Mouse (Mus musculus): ENCODE measurements at regions not wholly inside any gene's neighbourhood (a gene's known extent, or its start where the extent isn't known, plus 50 kb on each side); places are given as distances from the start of the nearest gene placed in this dataset.

DNA sequence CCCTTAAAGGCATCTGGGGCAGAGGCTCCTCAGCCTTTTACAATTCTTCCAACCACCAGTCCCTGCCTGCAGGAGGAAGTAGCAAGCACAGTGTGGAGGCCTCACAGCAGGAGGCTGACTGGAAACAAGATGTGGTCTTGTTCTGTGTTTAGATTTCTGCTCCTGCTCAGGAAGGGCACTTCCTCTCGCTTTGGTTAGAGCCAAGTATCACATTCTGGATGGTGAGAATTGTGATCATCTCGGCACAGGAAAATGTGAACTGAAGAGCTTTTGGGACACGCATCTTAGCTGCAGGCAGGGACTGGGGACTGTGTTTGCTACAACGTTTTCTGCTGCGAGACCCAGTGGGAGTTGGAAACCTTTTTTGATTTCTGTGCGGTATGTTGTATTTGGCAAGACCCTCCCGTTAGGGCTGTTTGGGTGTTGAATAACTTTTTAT lies 103.2 kb downstream of the Snx18 start:
- Histone ChIP-seq H3K27ac (ENCODE audit: insufficient read depth, low read length) (no peak overlapping the region), H3K4me3 (ENCODE audit: extremely low read depth, insufficient read depth, insufficient read length) (no peak overlapping the region)
- WGBS = 17% methylated on average over 7 of the region's 7 CpGs

GRCm38 (mm10) chr13:113509403-113510185 lies 108.8 kb downstream of the Snx18 start:
- no peak overlapping the region for H3K27ac ChIP-seq (ENCODE audit: insufficient read depth, low read length)
- H3K4me3 ChIP-seq (ENCODE audit: extremely low read depth, insufficient read depth, insufficient read length) = no peak overlapping the region
- no peak for DNase-seq (ENCODE audit: low read depth in 1 of 2, low spot score in 2 of 2)
- H3K36me3 ChIP-seq (ENCODE audit: control insufficient read depth, insufficient read depth, low read length) = no peaks in the 10 kb centered on the region
- WGBS = 87% methylated on average over 10 of the region's 10 CpGs
- no peaks in the 10 kb centered on the region; the same call in 1 of the 2 replicates for H3K4me1 ChIP-seq (ENCODE audit: control insufficient read depth, insufficient read depth, insufficient read length)
- TF ChIP-seq POLR2A (IDR thresholded peaks at IDR 0.05; ENCODE audit: low read depth, low read length) (no peak), CTCF (IDR thresholded peaks at IDR 0.05; ENCODE audit: extremely low read depth, insufficient read depth, insufficient read length, insufficient replicate concordance) (no peak)
- H3K27me3 ChIP-seq (ENCODE audit: control insufficient read depth, insufficient read depth, low read length) = no peaks in the 10 kb centered on the region

More for the DNA sequence above, 103.2 kb downstream of the Snx18 start:
- DNase-seq (ENCODE audit: low read depth in 1 of 2, low spot score in 2 of 2) = no peak
- H3K4me1 ChIP-seq (ENCODE audit: control insufficient read depth, insufficient read depth, insufficient read length) = no peaks in the 10 kb centered on the region
- TF ChIP-seq POLR2A (IDR thresholded peaks at IDR 0.05; ENCODE audit: low read depth, low read length) = no peak
- no peak for TF ChIP-seq CTCF (IDR thresholded peaks at IDR 0.05; ENCODE audit: extremely low read depth, insufficient read depth, insufficient read length, insufficient replicate concordance)
- no peaks in the 10 kb centered on the region for H3K27me3 ChIP-seq (ENCODE audit: control insufficient read depth, insufficient read depth, low read length)
- no peaks in the 10 kb centered on the region for H3K36me3 ChIP-seq (ENCODE audit: control insufficient read depth, insufficient read depth, low read length)

DNA sequence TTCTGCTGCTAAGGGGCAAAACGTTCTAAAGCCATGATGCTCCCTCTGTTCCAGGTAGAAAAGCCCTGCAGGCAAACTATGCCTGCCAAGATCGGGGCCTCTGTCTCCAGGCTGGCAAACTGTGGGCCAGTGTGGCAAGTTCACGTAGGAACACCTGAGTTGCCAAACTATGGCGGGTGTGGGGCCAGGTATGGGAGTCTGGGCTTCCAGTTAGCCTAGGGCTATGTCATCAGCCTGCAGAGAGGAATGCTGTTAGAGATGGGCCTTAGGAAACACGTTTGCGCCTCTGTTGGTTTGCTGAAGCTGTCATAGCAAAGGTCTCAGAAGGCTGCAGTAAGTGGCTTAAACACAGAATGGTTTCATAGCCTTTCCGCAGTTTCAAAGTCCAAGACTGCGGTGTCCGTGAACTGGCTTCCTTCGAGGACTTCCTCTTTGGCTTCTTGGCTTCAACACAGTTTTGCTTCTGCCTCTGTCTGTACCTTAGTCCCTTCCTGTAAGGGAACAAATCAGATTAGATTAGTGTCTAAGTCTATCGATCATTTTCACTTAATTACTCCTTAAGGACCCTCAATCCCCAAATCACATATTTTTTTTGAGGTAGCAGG lies 110.1 kb downstream of the Snx18 start:
- WGBS = 38% methylated on average over 11 of the region's 11 CpGs
- DNase-seq (ENCODE audit: low read depth in 1 of 2, low spot score in 2 of 2) = no peak
- Histone ChIP-seq H3K4me1 (ENCODE audit: control insufficient read depth, insufficient read depth, insufficient read length) (no peaks in the 10 kb centered on the region; the same call in 1 of the 2 replicates), H3K27me3 (ENCODE audit: control insufficient read depth, insufficient read depth, low read length) (no peaks in the 10 kb centered on the region), H3K36me3 (ENCODE audit: control insufficient read depth, insufficient read depth, low read length) (no peaks in the 10 kb centered on the region), H3K4me3 (ENCODE audit: extremely low read depth, insufficient read depth, insufficient read length) (no peak overlapping the region), H3K27ac (ENCODE audit: insufficient read depth, low read length) (no peak overlapping the region)
- no peak for TF ChIP-seq CTCF (IDR thresholded peaks at IDR 0.05; ENCODE audit: extremely low read depth, insufficient read depth, insufficient read length, insufficient replicate concordance)
- TF ChIP-seq POLR2A (IDR thresholded peaks at IDR 0.05; ENCODE audit: low read depth, low read length) = no peak

DNA sequence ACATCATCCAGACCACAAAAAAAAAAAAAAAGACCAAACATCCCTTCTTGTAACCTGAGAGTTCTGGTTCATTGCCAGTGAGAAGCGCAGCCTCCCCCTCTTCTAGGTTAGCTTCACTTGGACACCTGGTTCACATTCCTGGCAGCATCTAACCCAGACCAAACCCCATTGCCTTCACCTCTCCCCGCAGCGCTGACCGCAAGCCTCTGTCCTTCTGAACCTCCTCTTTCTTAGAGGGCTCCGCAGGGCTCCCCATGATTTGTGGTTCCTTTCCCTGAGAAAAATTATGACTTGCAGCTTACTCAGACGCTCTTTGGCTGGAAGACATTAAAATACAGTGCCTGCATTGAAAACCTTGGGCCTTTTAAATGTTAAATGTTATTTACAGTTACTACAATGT lies 115.8 kb downstream of the Snx18 start:
- no peak for TF ChIP-seq CTCF (IDR thresholded peaks at IDR 0.05; ENCODE audit: extremely low read depth, insufficient read depth, insufficient read length, insufficient replicate concordance)
- TF ChIP-seq POLR2A (IDR thresholded peaks at IDR 0.05; ENCODE audit: low read depth, low read length) = no peak
- Histone ChIP-seq H3K27me3 (ENCODE audit: control insufficient read depth, insufficient read depth, low read length) (no peaks in the 10 kb centered on the region), H3K36me3 (ENCODE audit: control insufficient read depth, insufficient read depth, low read length) (no peaks in the 10 kb centered on the region), H3K4me1 (ENCODE audit: control insufficient read depth, insufficient read depth, insufficient read length) (no peaks in the 10 kb centered on the region), H3K27ac (ENCODE audit: insufficient read depth, low read length) (no peak overlapping the region), H3K4me3 (ENCODE audit: extremely low read depth, insufficient read depth, insufficient read length) (no peak overlapping the region)
- DNase-seq (ENCODE audit: low read depth in 1 of 2, low spot score in 2 of 2) = no peak
- WGBS = 92% methylated on average over 6 of the region's 6 CpGs

DNA sequence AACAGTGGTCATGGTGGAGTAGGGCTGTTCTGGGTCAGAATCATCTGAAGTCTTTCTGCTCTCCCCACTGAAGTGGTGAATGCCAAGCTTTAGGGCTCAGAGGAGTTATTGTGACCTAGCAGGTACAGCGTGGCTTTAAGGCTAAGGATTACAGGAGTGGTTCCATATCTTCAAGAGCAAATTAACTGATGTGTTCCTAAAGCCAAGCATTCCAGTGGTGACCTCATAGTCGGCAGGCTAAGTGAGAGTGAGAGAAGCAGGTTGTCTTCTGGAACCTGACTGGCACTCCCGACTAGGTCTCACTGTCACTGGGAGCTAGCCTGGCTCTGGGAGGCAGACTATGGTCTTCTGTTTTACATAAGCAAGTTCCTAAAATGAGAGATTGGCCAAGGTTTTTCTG lies 116.3 kb downstream of the Snx18 start:
- Histone ChIP-seq H3K27ac (ENCODE audit: insufficient read depth, low read length) (no peak overlapping the region), H3K4me1 (ENCODE audit: control insufficient read depth, insufficient read depth, insufficient read length) (no peaks in the 10 kb centered on the region), H3K27me3 (ENCODE audit: control insufficient read depth, insufficient read depth, low read length) (no peaks in the 10 kb centered on the region), H3K36me3 (ENCODE audit: control insufficient read depth, insufficient read depth, low read length) (no peaks in the 10 kb centered on the region), H3K4me3 (ENCODE audit: extremely low read depth, insufficient read depth, insufficient read length) (no peak overlapping the region)
- TF ChIP-seq POLR2A (IDR thresholded peaks at IDR 0.05; ENCODE audit: low read depth, low read length) = no peak
- no peak for TF ChIP-seq CTCF (IDR thresholded peaks at IDR 0.05; ENCODE audit: extremely low read depth, insufficient read depth, insufficient read length, insufficient replicate concordance)
- WGBS = 79% methylated on average over 3 of the region's 3 CpGs
- DNase-seq (ENCODE audit: low read depth in 1 of 2, low spot score in 2 of 2) = no peak

DNA sequence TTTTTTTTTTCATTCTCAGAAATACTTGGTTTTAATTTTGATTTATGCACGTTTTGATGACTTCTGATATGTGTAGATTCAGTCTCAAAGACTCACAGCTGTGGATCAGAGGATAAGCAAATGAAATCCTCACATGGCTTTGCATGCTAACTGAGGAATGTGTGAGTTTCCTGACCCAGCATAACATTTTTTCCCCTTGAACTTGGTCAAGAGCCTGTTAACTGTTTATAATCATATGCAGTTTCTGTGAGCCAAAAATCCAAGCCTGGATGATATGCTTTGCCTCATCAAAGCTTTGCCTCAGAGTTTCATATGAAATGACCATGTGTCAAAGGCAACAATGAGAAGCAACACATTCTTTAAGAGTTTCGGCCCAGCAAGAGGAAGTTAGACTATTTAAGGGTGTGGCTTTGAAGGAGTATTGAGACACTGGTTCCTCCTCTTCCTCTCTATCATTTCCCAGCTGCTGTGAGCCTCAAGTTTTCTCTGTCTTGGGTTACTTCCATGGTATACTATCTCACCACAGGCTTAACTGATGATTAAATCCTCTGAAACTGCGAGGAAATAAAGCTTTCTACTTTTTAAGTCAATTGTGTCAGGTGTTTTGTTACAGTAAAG lies 117.9 kb downstream of the Snx18 start:
- DNase-seq (ENCODE audit: low read depth in 1 of 2, low spot score in 2 of 2) = no peak
- H3K4me3 ChIP-seq (ENCODE audit: extremely low read depth, insufficient read depth, insufficient read length) = no peak overlapping the region
- WGBS = 69% methylated on average over 3 of the region's 3 CpGs
- no peak for TF ChIP-seq CTCF (IDR thresholded peaks at IDR 0.05; ENCODE audit: extremely low read depth, insufficient read depth, insufficient read length, insufficient replicate concordance)
- no peak for TF ChIP-seq POLR2A (IDR thresholded peaks at IDR 0.05; ENCODE audit: low read depth, low read length)
- no peaks in the 10 kb centered on the region for H3K36me3 ChIP-seq (ENCODE audit: control insufficient read depth, insufficient read depth, low read length)
- no peak overlapping the region for H3K27ac ChIP-seq (ENCODE audit: insufficient read depth, low read length)
- H3K4me1 ChIP-seq (ENCODE audit: control insufficient read depth, insufficient read depth, insufficient read length) = no peaks in the 10 kb centered on the region
- H3K27me3 ChIP-seq (ENCODE audit: control insufficient read depth, insufficient read depth, low read length) = no peaks in the 10 kb centered on the region
